Mouse (Mus musculus): ENCODE measurements at regions not wholly inside any gene's neighbourhood (a gene's known extent, or its start where the extent isn't known, plus 50 kb on each side); places are given as distances from the start of the nearest gene placed in this dataset.

DNA sequence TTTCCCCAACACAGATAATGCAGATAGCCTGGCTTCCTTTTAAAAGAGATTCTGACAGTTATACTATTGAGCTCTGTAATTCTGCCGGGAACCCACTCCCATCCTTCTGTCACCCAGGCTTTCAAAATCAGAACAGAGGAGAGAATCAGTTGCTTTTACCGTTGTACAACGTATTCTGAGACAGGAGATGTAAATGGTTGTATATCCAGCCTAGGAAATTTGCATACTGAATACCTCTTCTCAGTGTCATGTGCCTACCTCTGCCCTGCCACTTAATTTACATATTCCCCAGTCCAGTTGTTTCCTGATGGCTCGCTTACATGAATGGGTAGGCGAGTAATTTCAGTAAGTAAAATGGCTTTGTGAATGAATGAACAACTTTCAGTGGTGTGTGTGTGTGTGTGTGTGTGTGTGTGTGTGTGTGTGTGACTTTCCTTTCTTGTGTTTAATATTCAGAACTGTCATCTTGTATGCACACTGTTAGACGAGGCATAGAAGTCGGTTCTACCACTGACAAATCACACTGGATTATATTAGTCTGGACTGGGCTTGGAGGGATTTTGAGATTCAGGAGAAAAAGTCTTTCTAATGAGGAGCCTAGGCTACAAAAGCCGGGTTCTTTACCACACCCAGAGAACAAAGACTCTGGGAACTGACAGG, 282.2 kb upstream of the Cdh6 start:
- H3K4me2 ChIP-seq: no peak overlapping the region
- H3K4me3 ChIP-seq: no peak overlapping the region
- no peak overlapping the region for H3K27ac ChIP-seq
- H3K9me3 ChIP-seq (replicated peaks): no peaks in the 10 kb centered on the region
- H3K4me1 ChIP-seq (replicated peaks): no peaks in the 10 kb centered on the region
- 73% methylated on average over 8 of the region's 8 CpGs for WGBS
- ATAC-seq (replicated peaks; ENCODE audit: insufficient number of reproducible peaks, insufficient read depth, low FRiP score, low read depth): no peak
- no peak overlapping the region for H3K9ac ChIP-seq
- no peaks in the 10 kb centered on the region for H3K36me3 ChIP-seq
- no peaks in the 10 kb centered on the region for H3K27me3 ChIP-seq

GRCm38 (mm10) chr15:13450385-13450784, 276.9 kb upstream of the Cdh6 start:
- WGBS: 81% methylated on average over 5 of the region's 5 CpGs
- no peak overlapping the region for H3K4me3 ChIP-seq
- no peaks in the 10 kb centered on the region for H3K36me3 ChIP-seq
- no peaks in the 10 kb centered on the region for H3K9me3 ChIP-seq (replicated peaks)
- no peaks in the 10 kb centered on the region for H3K27me3 ChIP-seq
- no peaks in the 10 kb centered on the region for H3K4me1 ChIP-seq (replicated peaks)
- H3K4me2 ChIP-seq: no peak overlapping the region
- H3K27ac ChIP-seq: no peak overlapping the region
- no peak for ATAC-seq (replicated peaks; ENCODE audit: insufficient number of reproducible peaks, insufficient read depth, low FRiP score, low read depth)
- no peak overlapping the region for H3K9ac ChIP-seq

GRCm38 (mm10) chr15:13434608-13435007, 261.1 kb upstream of the Cdh6 start:
- Histone ChIP-seq H3K4me3 (no peak overlapping the region), H3K4me2 (no peak overlapping the region), H3K9me3 (replicated peaks) (no peaks in the 10 kb centered on the region), H3K27me3 (no peaks in the 10 kb centered on the region), H3K9ac (no peak overlapping the region), H3K36me3 (no peaks in the 10 kb centered on the region), H3K27ac (no peak overlapping the region), H3K4me1 (replicated peaks) (no peaks in the 10 kb centered on the region)
- 56% methylated on average over 1 of the region's 1 CpGs for WGBS
- ATAC-seq (replicated peaks; ENCODE audit: insufficient number of reproducible peaks, insufficient read depth, low FRiP score, low read depth): no peak

- Histone ChIP-seq H3K9me3 (replicated peaks) (no peaks in the 10 kb centered on the region), H3K9ac (no peak overlapping the region), H3K4me3 (no peak overlapping the region), H3K27me3 (no peaks in the 10 kb centered on the region), H3K4me2 (no peak overlapping the region), H3K27ac (no peak overlapping the region), H3K36me3 (no peaks in the 10 kb centered on the region), H3K4me1 (replicated peaks) (no peaks in the 10 kb centered on the region)
- 71% methylated on average over 2 of the region's 2 CpGs for WGBS
- ATAC-seq (replicated peaks; ENCODE audit: insufficient number of reproducible peaks, insufficient read depth, low FRiP score, low read depth): no peak
Observed at GRCm38 (mm10) chr15:13432971-13433370, 259.5 kb upstream of the Cdh6 start.

DNA sequence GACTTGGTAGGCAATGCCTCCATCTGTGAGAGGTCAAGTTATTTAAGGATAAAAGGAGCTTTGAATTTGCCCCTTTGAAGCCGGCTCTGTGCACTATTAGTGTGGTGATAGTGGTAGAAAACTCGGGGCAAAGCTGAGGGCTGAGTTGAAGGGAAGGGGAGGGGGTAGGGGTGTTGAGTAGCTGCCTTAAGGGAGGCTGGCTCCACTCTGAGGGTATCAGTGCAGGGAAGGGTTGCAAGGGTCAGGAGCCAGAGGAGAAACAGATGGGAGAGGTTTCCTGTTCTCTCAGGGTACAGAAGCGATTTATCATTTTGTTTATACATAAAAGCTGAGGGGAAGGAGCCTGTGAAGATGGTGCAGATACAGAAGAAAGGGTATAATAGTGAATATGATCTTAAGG, 246.1 kb upstream of the Cdh6 start:
- no peak for ATAC-seq (replicated peaks; ENCODE audit: insufficient number of reproducible peaks, insufficient read depth, low FRiP score, low read depth)

DNA sequence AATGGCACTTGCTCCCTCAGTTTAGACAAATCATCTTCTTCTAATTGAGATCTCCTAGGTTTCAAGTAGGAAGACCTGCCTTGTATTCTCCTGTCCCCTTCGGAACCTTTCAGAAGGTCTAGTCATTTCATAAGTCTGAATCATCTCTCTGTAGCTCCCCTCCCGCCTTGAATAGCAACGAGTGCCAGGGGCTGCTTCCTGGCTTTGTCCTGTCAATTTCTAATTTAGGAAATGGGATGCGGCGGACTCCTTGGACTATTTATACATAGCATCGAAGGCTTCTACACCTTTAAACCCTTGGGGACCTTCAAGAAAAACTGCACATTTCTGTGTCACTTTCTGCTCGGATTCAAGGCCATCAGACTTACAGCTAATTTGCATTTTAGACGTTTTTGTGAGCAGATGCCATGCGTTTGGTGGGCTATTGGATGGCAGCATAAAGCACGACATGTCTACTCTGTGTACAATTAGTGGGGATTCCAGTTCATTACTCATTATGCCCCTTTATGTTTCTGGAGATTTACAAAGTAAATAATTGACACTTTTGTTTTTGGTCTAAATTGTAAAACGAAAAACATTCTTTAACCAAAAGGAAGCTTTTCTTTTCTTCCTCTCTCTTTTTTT, 236.7 kb upstream of the Cdh6 start:
- Histone ChIP-seq H3K27ac (no peak overlapping the region), H3K4me2 (peak overlapping the region; percentile 26), H3K4me1 (replicated peaks) (no peaks in the 10 kb centered on the region; the same call in 1 of the 2 replicates), H3K9me3 (replicated peaks) (no peaks in the 10 kb centered on the region), H3K9ac (no peak overlapping the region), H3K27me3 (no peaks in the 10 kb centered on the region), H3K36me3 (no peaks in the 10 kb centered on the region), H3K4me3 (no peak overlapping the region)
- ATAC-seq (replicated peaks; ENCODE audit: insufficient number of reproducible peaks, insufficient read depth, low FRiP score, low read depth): no peak
- 40% methylated on average over 11 of the region's 11 CpGs for WGBS

More for the DNA sequence above, 246.1 kb upstream of the Cdh6 start:
- Histone ChIP-seq H3K9me3 (replicated peaks) (no peaks in the 10 kb centered on the region), H3K9ac (no peak overlapping the region), H3K4me1 (replicated peaks) (no peaks in the 10 kb centered on the region), H3K4me2 (no peak overlapping the region), H3K4me3 (no peak overlapping the region), H3K27me3 (no peaks in the 10 kb centered on the region), H3K36me3 (no peaks in the 10 kb centered on the region), H3K27ac (no peak overlapping the region)
- WGBS: 22% methylated on average over 3 of the region's 3 CpGs

- H3K9me3 ChIP-seq (replicated peaks): no peaks in the 10 kb centered on the region
- ATAC-seq (replicated peaks; ENCODE audit: insufficient number of reproducible peaks, insufficient read depth, low FRiP score, low read depth): no peak
Observed at GRCm38 (mm10) chr15:13393155-13393554, 219.7 kb upstream of the Cdh6 start.

GRCm38 (mm10) chr15:13391331-13391730, 217.9 kb upstream of the Cdh6 start:
- no peak overlapping the region for H3K4me3 ChIP-seq
- no peaks in the 10 kb centered on the region for H3K27me3 ChIP-seq
- H3K9ac ChIP-seq: no peak overlapping the region
- no peaks in the 10 kb centered on the region for H3K36me3 ChIP-seq
- no peak overlapping the region for H3K4me2 ChIP-seq
- 67% methylated on average over 4 of the region's 4 CpGs for WGBS
- ATAC-seq (replicated peaks; ENCODE audit: insufficient number of reproducible peaks, insufficient read depth, low FRiP score, low read depth): no peak
- no peaks in the 10 kb centered on the region for H3K9me3 ChIP-seq (replicated peaks)
- no peak overlapping the region for H3K27ac ChIP-seq
- H3K4me1 ChIP-seq (replicated peaks): no peaks in the 10 kb centered on the region

More at GRCm38 (mm10) chr15:13393155-13393554, 219.7 kb upstream of the Cdh6 start:
- Histone ChIP-seq H3K4me2 (no peak overlapping the region), H3K4me1 (replicated peaks) (no peaks in the 10 kb centered on the region), H3K27me3 (no peaks in the 10 kb centered on the region), H3K36me3 (no peaks in the 10 kb centered on the region), H3K4me3 (no peak overlapping the region), H3K9ac (no peak overlapping the region), H3K27ac (no peak overlapping the region)
- 69% methylated on average over 6 of the region's 6 CpGs for WGBS

GRCm38 (mm10) chr15:13384815-13385214, 211.3 kb upstream of the Cdh6 start:
- no peaks in the 10 kb centered on the region for H3K9me3 ChIP-seq (replicated peaks)
- no peaks in the 10 kb centered on the region for H3K36me3 ChIP-seq
- WGBS: 29% methylated on average over 6 of the region's 6 CpGs
- H3K27ac ChIP-seq: no peak overlapping the region
- H3K27me3 ChIP-seq: no peaks in the 10 kb centered on the region
- 0 out of 2 replicates have a peak overlapping the region, but pooled peaks have one; percentile 10 for H3K4me2 ChIP-seq
- no peak overlapping the region for H3K9ac ChIP-seq
- no peak overlapping the region for H3K4me3 ChIP-seq
- 0 out of 2 replicates have a peak, but pooled peaks cover 7% of the 10 kb centered on the region for H3K4me1 ChIP-seq (replicated peaks)
- peak; percentile 82 for ATAC-seq (replicated peaks; ENCODE audit: insufficient number of reproducible peaks, insufficient read depth, low FRiP score, low read depth)

- Histone ChIP-seq H3K4me3 (no peak overlapping the region), H3K9ac (no peak overlapping the region), H3K4me1 (replicated peaks) (no peaks in the 10 kb centered on the region; the same call in 1 of the 2 replicates), H3K36me3 (no peaks in the 10 kb centered on the region), H3K27me3 (no peaks in the 10 kb centered on the region), H3K27ac (no peak overlapping the region), H3K9me3 (replicated peaks) (no peaks in the 10 kb centered on the region), H3K4me2 (no peak overlapping the region)
- WGBS: 64% methylated on average over 3 of the region's 3 CpGs
- no peak for ATAC-seq (replicated peaks; ENCODE audit: insufficient number of reproducible peaks, insufficient read depth, low FRiP score, low read depth)
Observed at GRCm38 (mm10) chr15:13375590-13375989, 202.1 kb upstream of the Cdh6 start.

- no peaks in the 10 kb centered on the region for H3K4me1 ChIP-seq (replicated peaks)
- no peak overlapping the region for H3K4me3 ChIP-seq
- no peak overlapping the region for H3K27ac ChIP-seq
- H3K4me2 ChIP-seq: no peak overlapping the region
- H3K9me3 ChIP-seq (replicated peaks): no peaks in the 10 kb centered on the region
- H3K27me3 ChIP-seq: no peaks in the 10 kb centered on the region
- 70% methylated on average over 5 of the region's 5 CpGs for WGBS
- H3K9ac ChIP-seq: no peak overlapping the region
- ATAC-seq (replicated peaks; ENCODE audit: insufficient number of reproducible peaks, insufficient read depth, low FRiP score, low read depth): no peak
- no peaks in the 10 kb centered on the region for H3K36me3 ChIP-seq
Observed at GRCm38 (mm10) chr15:13368799-13369198, 195.3 kb upstream of the Cdh6 start.

Data from heart, embryonic 15.5 days (tissue).